Mouse (Mus musculus) forebrain, embryonic 10.5 days (tissue): ENCODE measurements around the gene Gm11027. TPM values are rescaled to one million over a fixed set of nuclear protein-coding genes. Genes with fewer than 3 reads are reported as not detected.

ENCODE experiments used
- DNase-seq: peaks from one replicate; pipeline ENCODE4 v3.0.0-alpha.2; 2017; ENCODE audit warnings: low spot score; ENCODE audit errors: extremely low spot score
- H3K27ac ChIP-seq: fragments of 300-500 bp; sonication (generic); 2 replicates; pipeline ENCODE4 v1.5.1; 2016; ENCODE audit warnings: mild to moderate bottlenecking
- H3K27me3 ChIP-seq: fragments of 300-500 bp; sonication (generic); 2 replicates; pipeline ENCODE4 v1.6.1; 2016; ENCODE audit warnings: mild to moderate bottlenecking; ENCODE audit not compliant: poor library complexity, severe bottlenecking
- H3K36me3 ChIP-seq: fragments of 300-500 bp; sonication (generic); replicated peaks from 2 replicates; pipeline ENCODE4 v1.6.1; 2016; ENCODE audit warnings: mild to moderate bottlenecking, moderate library complexity
- H3K4me1 ChIP-seq: fragments of 300-500 bp; sonication (generic); 2 replicates; pipeline ENCODE4 v1.6.1; 2016
- H3K4me3 ChIP-seq: fragments of 300-500 bp; sonication (generic); 2 replicates; pipeline ENCODE4 v1.5.1; 2016; ENCODE audit warnings: mild to moderate bottlenecking, moderate library complexity
- H3K9me3 ChIP-seq: fragments of 300-500 bp; sonication (generic); 2 replicates; pipeline ENCODE4 v1.6.1; 2016; ENCODE audit warnings: mild to moderate bottlenecking, moderate library complexity
- WGBS: fragments of 180-500 bp; shearing (Covaris S2); methylation state at CpG from one replicate; pipeline ENCODE4 v1.1.7; 2016; 5-methylcytosine and 5-hydroxymethylcytosine counted together
- polyA plus RNA-seq: library from polyadenylated mRNA; unstranded; fragments of >200 nt; fragmentation: Nextera tagmentation; extraction: Ambion mirVana; gene quantifications from 2 replicates; pipeline ENCODE4 v1.2.1, GENCODE M21; 2016

Gm11027 gene
- polyA plus RNA-seq, 1 experiment from 2014 or later = not detected

DNA sequence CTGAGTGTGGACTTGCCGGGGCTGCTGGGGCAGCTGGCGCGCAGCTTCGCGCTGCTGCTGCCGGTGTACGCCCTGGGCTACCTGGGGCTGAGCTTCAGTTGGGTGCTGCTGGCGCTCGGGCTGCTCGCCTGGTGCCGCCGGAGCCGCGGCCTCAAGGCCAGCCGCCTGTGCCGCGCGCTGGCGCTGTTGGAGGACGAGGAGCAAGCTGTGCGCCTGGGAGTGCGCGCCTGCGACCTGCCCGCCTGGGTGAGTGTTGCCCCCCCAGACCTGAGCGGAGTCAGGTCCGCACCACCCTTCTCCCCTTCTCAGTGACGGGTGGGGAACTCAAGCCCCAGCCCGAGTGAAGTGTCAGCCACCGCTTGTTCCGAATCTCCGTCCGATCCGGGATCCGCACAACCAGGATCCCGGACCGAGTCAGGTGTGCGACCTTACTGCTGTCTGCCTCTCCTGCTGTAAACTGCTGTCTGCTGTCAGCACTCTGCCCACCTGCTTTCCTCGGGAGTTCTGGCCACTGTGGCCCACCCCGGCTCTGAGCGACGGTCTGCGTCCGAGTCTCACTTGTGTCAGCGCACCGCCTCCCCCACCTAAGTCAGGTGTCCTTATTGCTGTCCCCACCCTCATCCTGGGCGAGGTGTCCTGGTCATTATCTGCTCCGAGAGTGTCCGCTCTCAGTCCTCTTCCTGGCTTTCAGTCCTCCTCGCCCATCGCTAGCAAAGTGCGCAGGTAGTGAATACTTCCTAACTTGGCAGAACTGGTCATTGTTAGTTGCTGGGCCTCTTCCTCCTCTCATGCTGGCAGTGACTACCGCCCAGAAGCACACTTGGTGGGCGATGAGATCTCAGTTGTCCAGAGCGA lies 6.5 kb downstream of the Gm11027 start:
- peak overlapping the region; percentile 96 for H3K27ac ChIP-seq
- peak overlapping the region; percentile 96 for H3K4me3 ChIP-seq
- H3K9me3 ChIP-seq = no peaks in the 10 kb centered on the region
- H3K36me3 ChIP-seq = no peaks in the 10 kb centered on the region
- WGBS = under 1% methylated on average over 55 of the region's 55 CpGs
- peaks cover 21% of the 10 kb centered on the region for H3K4me1 ChIP-seq
- peak; percentile 35 for DNase-seq
- no peaks in the 10 kb centered on the region for H3K27me3 ChIP-seq

DNA sequence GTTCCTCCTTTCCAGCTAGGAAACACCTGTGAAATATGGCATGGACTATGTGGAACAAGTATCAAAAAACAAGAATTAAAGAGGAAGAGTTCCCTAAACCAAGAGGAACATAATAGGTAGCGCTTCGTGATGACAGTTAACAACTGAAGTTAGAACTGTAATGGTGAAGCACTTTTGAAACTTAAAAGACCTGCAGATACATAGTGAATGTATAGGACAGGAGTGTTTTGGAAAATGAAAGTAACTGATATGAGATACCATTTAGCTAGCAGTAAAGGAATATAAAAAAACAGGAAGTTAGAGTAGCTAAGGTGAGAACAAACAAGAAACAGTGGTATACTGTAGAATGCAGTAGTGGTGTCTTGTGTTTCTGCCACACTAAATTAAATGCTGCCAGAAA lies 7.7 kb downstream of the Gm11027 start:
- Histone ChIP-seq H3K9me3 (no peaks in the 10 kb centered on the region), H3K27me3 (no peaks in the 10 kb centered on the region), H3K27ac (no peak overlapping the region), H3K4me1 (peaks cover 21% of the 10 kb centered on the region), H3K36me3 (no peaks in the 10 kb centered on the region), H3K4me3 (no peak overlapping the region)
- DNase-seq = no peak
- WGBS = 90% methylated on average over 2 of the region's 2 CpGs

DNA sequence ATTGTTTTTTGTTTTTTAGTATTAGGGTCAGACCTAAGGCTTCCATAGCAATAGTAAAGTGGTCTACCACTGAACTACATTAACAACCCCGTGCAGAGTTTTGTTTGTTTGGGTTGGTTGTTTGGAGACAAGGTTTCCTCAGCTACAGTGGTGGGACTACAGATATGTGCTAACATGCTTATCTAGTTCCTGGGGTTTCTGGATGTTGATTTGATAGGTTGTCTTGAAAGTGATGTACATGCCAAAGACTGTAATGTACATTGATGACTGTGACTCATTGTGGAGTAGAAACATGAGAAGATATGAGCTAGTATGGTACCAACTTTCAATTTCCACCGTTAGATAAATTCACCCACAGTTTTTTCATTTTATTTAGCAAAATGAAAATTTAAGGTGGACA lies 8.3 kb downstream of the Gm11027 start:
- H3K36me3 ChIP-seq = no peaks in the 10 kb centered on the region
- H3K4me3 ChIP-seq = no peak overlapping the region
- no peak overlapping the region for H3K27ac ChIP-seq
- 94% methylated on average over 2 of the region's 2 CpGs for WGBS
- peaks cover 21% of the 10 kb centered on the region for H3K4me1 ChIP-seq
- H3K27me3 ChIP-seq = no peaks in the 10 kb centered on the region
- no peak for DNase-seq
- H3K9me3 ChIP-seq = no peaks in the 10 kb centered on the region

DNA sequence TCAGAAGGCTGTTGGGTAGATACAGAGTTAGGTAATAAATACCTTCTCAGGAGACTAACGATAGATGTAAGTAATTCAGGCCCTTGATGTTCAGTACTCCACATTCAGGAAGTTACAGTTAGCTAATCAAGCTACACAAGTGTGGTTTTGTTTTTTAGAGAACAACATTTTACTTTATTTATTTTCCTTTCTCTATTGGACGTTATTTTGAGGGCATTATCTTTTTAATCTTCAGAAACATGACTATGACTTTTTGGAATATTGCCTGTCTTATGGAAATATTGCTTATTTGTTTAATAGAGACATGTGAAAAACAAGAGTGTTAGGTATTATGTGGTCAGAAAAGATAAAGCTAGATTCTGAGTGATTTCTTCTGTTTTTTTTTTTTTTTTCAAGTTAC lies 18.0 kb downstream of the Gm11027 start:
- H3K36me3 ChIP-seq = no peaks in the 10 kb centered on the region
- H3K9me3 ChIP-seq = no peaks in the 10 kb centered on the region
- 92% methylated on average over 2 of the region's 2 CpGs for WGBS
- H3K4me1 ChIP-seq = no peaks in the 10 kb centered on the region
- H3K4me3 ChIP-seq = no peak overlapping the region
- no peak for DNase-seq
- H3K27me3 ChIP-seq = no peaks in the 10 kb centered on the region
- no peak overlapping the region for H3K27ac ChIP-seq

DNA sequence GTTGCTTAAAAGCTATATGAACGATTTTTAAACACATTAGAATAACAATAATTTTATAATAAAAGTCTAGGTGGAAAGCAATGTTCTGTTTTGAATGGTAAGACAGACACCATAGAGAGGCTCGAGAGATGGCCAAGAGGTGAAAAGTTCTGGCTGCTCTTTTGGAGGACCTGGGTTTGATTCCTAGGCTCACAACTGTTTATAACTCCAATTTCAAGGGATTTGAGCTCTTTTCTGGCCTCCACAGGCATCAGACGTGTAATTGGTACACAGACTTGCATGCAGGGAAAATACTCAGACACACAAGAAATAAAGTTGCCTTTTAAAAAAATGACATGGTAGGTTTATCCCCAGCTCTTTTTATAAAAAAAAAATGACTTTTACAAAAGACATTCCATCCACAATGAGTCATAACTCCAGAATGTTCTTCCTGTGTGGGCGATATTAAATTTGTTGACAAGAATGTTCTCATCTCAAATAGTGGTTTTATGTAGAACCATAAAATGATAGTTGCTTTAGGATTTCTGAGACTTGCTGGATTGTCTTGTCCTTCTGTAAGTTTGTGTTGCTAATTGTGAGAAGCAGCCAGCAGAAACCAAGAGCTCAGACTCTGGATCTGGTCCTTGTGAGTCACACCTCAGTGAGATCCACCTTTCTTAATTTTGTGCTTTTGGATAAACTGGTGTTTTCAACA lies 18.6 kb downstream of the Gm11027 start:
- Histone ChIP-seq H3K4me3 (no peak overlapping the region), H3K9me3 (no peaks in the 10 kb centered on the region), H3K27ac (no peak overlapping the region), H3K4me1 (no peaks in the 10 kb centered on the region), H3K36me3 (no peaks in the 10 kb centered on the region), H3K27me3 (no peaks in the 10 kb centered on the region)
- DNase-seq = no peak
- 83% methylated on average over 4 of the region's 4 CpGs for WGBS

DNA sequence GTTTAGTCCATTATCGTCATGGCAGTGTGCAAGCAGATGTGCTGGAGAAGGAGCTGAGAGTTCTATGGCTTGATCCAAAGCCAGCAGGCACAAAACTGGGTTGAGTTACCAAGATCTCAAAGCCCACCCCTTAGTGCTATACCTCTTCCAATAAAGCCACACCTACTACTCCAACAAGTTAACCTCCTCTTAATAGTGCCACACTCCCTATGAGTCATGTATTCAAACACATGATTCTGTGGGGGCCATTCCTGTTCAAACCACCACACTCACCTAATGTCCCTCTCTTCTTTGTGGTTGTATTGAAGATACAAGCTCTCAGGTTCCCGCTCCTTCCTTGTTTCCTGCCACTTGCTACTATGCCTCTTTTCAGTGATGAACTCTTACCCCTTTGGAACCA lies 24.7 kb downstream of the Gm11027 start:
- 96% methylated on average over 2 of the region's 2 CpGs for WGBS
- Histone ChIP-seq H3K9me3 (no peaks in the 10 kb centered on the region), H3K4me3 (no peak overlapping the region), H3K4me1 (no peaks in the 10 kb centered on the region), H3K36me3 (no peaks in the 10 kb centered on the region), H3K27me3 (no peaks in the 10 kb centered on the region), H3K27ac (no peak overlapping the region)
- DNase-seq = no peak

DNA sequence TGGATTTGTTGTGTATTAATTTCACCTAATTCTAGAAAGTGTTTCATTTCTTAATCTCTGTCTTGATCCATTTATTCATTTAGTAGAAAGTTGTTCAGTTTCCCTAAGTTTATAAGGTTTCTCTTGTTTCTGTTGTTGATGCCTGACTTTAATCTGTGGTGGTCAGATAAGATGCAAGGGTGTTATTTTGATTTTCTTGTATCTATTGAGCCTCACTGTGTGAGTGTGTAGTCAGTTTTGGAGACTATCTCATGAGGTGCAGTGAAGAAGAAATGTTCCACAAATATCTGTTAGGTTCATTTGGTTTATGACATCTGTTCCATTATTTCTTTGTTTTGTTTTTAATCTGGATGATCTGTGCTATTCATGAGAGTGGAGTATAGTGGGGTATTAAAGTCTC lies 27.0 kb downstream of the Gm11027 start:
- H3K27ac ChIP-seq = no peak overlapping the region
- H3K36me3 ChIP-seq = no peaks in the 10 kb centered on the region
- H3K9me3 ChIP-seq = no peaks in the 10 kb centered on the region

DNA sequence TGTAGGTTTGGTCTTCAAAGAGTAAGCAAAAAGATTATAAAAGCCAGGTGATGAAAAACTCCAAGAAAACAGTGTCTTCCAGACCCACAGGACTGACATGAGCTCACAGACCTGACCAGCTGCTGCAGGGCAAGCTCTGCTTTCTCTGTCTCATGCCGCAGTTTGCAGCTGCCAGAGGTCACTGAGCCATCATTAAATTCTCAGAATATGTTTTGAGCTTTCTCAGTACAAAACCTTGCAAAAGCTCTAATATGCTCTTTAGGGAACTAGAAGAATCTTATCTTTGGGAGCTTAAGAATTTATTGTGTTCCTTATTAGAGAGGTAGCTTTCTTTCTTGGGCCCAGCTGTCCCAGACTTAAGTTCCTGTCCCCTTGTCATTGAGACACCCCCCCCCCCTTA lies 30.9 kb downstream of the Gm11027 start:
- H3K4me3 ChIP-seq = no peak overlapping the region
- WGBS = 81% methylated on average over 1 of the region's 1 CpGs
- no peaks in the 10 kb centered on the region for H3K36me3 ChIP-seq
- no peaks in the 10 kb centered on the region for H3K4me1 ChIP-seq
- no peaks in the 10 kb centered on the region for H3K27me3 ChIP-seq
- DNase-seq = no peak
- H3K9me3 ChIP-seq = no peaks in the 10 kb centered on the region
- no peak overlapping the region for H3K27ac ChIP-seq

More for the DNA sequence above, 27.0 kb downstream of the Gm11027 start:
- DNase-seq = no peak
- Histone ChIP-seq H3K27me3 (no peaks in the 10 kb centered on the region), H3K4me3 (no peak overlapping the region), H3K4me1 (no peaks in the 10 kb centered on the region)

DNA sequence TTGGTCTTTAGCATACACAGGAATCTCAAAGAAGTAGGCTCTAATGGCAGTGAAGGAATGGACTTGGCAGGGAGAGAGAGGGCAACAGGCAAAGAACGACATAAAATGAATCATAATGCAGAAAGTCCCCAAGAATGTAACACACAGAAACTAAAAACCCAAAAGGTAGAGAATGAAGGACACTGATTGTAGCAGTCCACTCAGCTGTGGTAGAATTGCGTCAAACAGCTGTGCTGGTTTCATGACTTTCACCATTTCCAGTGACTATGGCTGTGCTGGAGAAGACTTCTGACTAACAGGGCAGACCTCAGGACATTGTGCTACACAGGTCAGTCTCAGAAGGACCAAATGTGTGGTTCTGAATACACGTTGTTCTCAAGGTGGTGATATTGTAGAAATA lies 32.7 kb downstream of the Gm11027 start:
- WGBS = 89% methylated on average over 3 of the region's 3 CpGs
- H3K4me3 ChIP-seq = no peak overlapping the region
- no peaks in the 10 kb centered on the region for H3K36me3 ChIP-seq
- H3K27me3 ChIP-seq = no peaks in the 10 kb centered on the region
- no peak overlapping the region for H3K27ac ChIP-seq
- DNase-seq = no peak
- no peaks in the 10 kb centered on the region for H3K9me3 ChIP-seq
- H3K4me1 ChIP-seq = no peaks in the 10 kb centered on the region

DNA sequence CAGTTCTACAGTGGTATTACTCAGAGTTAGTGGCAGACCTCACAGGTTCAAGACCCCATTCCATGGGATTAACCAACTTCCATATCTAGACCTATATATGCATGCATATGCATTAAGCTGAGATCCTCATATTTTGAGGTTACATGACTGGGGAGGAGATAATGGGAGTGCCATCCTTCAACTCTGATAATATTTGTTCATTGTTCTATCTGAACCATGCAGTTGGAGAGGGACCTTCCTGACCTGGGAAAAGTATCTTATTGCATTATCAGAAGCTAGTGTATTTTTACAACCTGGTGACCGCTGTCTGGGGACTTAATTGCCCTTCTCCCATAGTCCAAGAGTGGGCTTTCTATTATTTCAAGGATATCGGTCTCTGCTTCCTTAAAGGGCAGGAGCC lies 33.4 kb downstream of the Gm11027 start:
- WGBS = 93% methylated on average over 2 of the region's 2 CpGs
- H3K27ac ChIP-seq = no peak overlapping the region
- no peaks in the 10 kb centered on the region for H3K9me3 ChIP-seq
- DNase-seq = no peak
- no peak overlapping the region for H3K4me3 ChIP-seq
- no peaks in the 10 kb centered on the region for H3K36me3 ChIP-seq
- H3K27me3 ChIP-seq = no peaks in the 10 kb centered on the region
- H3K4me1 ChIP-seq = no peaks in the 10 kb centered on the region

DNA sequence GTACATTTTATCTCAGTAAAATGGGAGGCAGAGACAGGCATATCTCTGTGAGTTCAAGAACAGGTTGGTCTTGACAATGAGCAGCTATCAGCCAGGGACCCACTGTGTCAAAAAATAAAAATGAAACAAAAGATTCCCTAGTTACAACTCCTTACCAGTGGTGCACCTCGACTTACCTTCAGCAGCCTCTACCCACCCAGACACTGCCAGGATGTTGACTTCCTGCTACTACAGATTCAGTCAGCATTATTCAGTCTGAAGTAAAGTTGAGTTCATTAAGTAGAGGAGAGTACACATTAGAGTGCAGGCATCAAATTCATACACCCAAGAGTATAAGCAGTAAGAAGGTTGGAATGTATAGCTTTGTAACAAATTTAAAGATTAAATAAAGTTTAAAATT lies 38.6 kb downstream of the Gm11027 start:
- no peak overlapping the region for H3K27ac ChIP-seq
- no peaks in the 10 kb centered on the region for H3K9me3 ChIP-seq
- no peaks in the 10 kb centered on the region for H3K4me1 ChIP-seq
- WGBS = 86% methylated on average over 1 of the region's 1 CpGs
- no peak overlapping the region for H3K4me3 ChIP-seq
- no peak for DNase-seq
- H3K36me3 ChIP-seq = no peaks in the 10 kb centered on the region
- no peaks in the 10 kb centered on the region for H3K27me3 ChIP-seq

DNA sequence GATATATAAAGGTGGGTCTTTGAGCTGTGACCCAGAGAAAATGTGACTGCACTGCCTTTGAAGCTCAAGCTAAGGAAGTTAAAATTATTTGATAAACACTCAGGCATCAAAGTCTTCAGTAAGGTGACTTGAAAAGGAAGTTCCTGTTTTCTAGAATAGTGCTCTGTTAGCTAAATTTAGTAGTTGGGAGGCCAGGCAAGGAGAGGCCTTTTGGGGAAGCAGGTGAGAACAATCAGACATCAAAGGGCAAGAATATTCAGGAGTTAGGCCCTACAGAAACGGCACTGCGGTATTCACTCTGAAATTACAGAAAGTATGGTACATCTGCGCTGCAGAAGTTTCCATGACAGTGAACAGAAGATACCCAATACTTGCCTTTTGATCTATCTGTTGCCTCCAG lies 40.3 kb downstream of the Gm11027 start:
- DNase-seq = no peak
- Histone ChIP-seq H3K36me3 (no peaks in the 10 kb centered on the region), H3K27ac (no peak overlapping the region), H3K4me1 (no peaks in the 10 kb centered on the region), H3K27me3 (no peaks in the 10 kb centered on the region), H3K4me3 (no peak overlapping the region), H3K9me3 (no peaks in the 10 kb centered on the region)
- WGBS = 95% methylated on average over 3 of the region's 3 CpGs

DNA sequence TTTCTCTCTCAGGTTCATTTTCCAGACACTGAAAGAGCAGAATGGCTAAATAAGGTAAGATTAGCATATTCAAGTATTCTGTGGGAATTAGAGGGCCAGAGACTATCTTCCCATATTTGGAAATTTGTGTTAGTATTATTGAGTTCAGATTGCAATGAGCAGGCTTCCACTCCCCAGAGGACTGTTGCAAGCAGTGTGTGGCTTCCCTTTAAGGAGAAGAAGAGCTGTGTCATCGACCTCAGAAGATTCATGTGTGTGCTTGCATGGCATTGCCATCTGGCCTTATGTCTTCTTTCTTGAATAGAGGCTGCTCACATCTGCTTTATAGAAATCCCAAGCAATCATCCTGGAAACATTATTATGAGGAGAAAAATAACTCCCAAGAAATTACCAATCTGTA lies 42.6 kb downstream of the Gm11027 start:
- H3K36me3 ChIP-seq = no peaks in the 10 kb centered on the region
- no peaks in the 10 kb centered on the region for H3K4me1 ChIP-seq
- H3K9me3 ChIP-seq = no peaks in the 10 kb centered on the region
- no peaks in the 10 kb centered on the region for H3K27me3 ChIP-seq
- H3K27ac ChIP-seq = no peak overlapping the region
- no peak for DNase-seq
- no peak overlapping the region for H3K4me3 ChIP-seq
- WGBS = 93% methylated on average over 1 of the region's 1 CpGs
